Mouse (Mus musculus) MEL-GATA-1-ER (cell line): Measurements from ENCODE around the gene Uba6.

Experiments
- DNase-seq: peaks from one replicate; pipeline ENCODE4 v3.0.0-alpha.2; 2012; ENCODE audit warnings: low read depth; ENCODE audit errors: extremely low read depth

The Uba6 gene

DNA sequence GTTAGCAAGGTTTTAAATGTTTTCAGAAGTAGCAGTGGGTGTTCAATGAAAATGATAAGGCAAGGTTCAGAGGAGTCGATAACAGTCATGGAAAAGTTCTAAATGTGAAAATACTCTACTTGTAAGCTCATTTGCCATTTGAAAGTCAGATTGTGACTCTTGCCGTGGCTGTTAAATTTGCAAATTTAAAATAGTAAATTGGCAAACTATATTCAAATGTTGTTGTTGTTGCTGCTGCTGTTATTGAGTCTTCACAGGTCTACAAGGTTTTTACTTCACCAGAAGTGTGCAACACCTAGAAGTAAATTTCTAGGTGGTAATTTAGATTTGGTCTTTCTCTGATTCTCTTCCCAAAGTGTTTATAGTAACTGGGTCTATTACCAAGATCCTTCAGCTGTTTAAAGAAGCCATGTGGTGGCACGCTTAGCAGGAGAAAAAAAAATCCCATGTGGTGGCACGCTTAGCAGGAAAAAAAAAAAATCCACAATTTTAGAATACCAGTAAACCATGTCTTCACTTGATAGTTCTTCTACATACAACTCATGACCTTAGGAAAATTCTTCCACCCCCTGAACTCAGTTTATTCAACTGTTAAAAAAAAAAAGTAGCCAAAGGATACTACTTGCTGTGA is 99.7 kb downstream of the Uba6 start:
- no peak for DNase-seq

DNA sequence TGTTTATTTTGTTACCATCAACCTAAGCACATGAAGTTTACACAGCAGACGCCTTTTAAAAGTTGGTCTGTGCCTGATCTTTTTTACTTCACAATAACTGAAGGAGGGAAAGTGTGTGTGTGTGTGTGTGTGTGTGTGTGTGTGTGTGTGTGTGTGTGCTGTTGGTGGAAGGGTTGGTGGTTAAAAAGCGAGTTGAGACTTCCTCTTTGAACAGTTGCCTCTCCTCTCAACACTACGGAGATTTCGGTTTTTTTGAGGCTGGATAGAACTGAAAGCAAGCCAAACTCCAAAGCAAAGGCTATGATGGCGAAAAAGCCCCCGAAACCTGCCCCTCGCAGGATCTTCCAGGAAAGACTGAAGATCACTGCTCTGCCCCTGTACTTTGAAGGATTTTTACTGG is 101.1 kb downstream of the Uba6 start, which contains the start of gene Stap1:
TSS of gene Stap1 (plus strand) at position 209 of the 400 bp plus-strand sequence.
- DNase-seq, result no peak

DNA sequence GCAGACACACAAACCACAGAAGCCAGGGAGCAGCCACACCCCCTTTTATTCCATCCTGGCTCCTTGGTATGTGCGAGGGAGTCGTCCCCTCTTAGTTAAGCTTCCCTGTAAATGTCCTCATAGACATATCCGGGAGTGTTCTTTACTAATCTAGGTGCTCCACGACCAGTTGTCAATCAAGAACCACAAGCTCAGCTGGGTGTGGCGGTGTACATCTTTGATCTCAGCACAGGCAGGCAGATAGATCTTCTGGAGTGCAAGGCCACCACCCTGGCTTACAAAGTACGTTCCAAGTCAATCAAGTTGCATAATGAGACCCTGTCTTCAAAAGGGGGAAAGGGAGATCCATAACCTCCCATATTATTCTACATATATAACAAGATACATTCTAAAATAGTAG is 103.5 kb downstream of the Uba6 start:
- no peak for DNase-seq

DNA sequence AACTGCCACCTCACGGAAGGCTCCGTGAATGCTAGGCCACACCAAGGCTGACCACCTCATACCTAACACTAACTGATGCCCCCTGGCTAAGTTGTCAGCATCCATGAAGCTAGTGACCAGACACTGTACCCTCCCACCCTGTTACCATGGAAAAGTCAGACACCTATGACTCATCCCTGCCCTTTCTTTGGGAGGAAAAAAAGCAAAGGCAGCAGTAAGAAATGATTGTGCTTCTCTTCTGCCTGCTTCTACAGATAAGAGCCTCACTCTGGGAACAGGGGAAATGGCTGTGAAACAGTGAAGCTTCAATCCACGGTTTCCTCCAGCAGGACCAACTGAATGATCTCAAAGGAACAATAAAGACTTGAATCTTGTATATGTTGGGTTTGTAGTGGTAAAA is 104.2 kb downstream of the Uba6 start:
- DNase-seq, result peak; percentile 44

DNA sequence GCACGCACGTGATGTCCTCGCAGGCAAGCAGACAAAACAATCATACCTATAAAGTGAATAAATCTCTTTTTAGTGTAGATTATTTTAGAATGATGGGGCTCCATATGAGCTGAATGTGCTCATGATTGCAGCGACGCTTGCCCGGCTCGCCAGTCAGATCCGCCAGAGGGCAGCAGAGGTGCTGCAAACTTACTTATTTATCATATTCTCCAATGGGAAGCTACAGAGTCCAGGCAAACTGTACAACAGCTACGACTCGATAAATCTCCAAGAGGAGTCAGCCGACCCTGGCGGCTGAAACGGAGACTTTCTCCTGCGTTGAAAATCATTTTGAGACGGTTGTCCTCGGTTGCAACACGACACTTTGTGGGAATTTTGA is 106.1 kb downstream of the Uba6 start:
- peak; percentile 88 for DNase-seq

DNA sequence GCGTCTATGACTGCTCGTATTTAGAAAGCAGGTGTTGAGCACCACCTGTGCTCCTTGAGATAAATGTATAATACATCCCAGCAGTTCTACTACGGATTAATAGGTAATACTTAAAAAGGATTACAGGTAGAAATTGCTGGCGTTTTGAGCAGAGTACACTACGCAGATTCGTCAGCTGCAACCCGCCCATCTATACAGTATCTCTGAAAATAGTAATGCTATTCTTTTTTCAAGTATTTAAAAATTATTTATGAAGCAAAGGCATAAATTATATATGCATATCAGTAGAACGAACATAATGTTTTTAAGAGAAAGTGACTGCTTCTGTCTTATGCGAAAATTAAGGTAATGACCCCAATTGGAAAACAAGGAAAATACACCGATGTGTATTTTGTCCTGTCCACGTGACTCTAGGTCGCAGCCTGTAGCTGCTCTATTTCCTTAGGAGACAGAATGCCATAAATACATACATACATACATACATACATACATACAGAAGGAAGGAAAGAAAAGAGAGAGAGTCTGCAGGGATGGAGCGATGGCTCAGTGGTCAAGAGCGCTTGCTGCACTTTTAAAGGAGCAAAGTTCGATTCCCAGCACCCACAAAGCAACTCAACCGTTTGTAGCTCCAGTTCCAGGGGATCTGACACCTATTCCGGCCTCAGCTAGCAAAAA is 106.6 kb downstream of the Uba6 start:
- peak; percentile 50 for DNase-seq

DNA sequence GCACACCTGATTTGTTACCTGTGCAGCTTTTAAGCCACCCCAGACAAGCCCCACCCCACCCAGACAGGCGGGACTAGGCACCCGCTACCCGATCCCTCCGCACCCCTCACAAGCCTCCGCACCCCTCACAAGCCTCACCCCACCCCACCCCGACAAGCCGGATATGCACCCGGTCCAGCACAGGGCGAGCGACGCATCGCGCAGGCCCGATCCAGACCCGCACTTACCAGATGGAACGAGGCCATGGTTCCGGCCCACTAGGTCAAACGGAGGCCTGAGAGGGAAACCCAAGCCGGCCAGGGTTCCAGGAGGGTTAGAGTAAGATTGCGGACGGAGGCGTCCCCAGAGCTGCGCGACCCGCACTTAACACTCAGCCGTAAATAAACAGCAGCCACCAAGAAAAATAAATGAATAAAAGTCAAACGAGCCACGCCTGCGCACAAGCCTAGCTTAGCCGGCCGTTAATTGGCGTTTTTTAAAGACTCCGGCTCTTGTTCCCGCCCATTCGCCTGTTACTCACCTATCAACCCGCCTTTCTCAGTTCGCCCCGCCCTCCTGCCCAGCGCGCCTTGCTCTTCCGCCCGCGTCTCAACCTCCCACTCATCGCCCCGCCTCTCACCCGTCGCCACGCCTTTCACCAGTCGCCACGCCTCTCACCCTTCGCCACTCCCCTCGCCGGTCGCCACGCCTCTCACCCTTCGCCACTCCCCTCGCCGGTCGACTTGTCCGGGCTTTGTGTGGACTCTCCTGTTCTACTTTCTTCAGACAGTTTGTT is 107.3 kb downstream of the Uba6 start, which contains the start of gene Cenpc1:
TSS of gene Cenpc1 (minus strand) at position 483 of the 775 bp plus-strand sequence.
- peak; percentile 86 for DNase-seq

DNA sequence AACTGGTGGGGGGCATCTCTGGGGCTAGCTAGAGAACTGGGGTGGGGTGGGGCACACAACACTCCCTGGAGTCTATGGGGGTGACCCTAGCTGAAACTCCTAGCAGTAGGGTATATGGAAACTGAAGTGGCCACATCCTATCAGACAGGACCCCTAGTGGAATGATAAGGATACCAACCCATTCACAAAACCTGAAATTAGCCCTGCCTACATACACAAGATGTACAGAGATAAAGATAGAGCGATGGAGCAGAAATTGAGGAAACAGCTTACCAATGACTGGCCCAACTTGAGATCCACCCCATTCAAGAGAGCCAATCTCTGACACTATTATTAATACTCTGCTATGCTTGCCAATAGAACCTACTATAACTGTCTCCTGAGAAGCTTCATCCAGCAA is 109.1 kb downstream of the Uba6 start:
- DNase-seq, result no peak
